Mouse (Mus musculus) heart, adult 2 months (tissue): ENCODE measurements around the gene Gm20716.

Experiments
- CTCF ChIP-seq: fragments of 200-600 bp; IDR thresholded peaks from 2 replicates; pipeline ENCODE4 v1.8.1; 2022; ENCODE audit warnings: antibody characterized with exemption, mild to moderate bottlenecking, moderate library complexity
- EP300 ChIP-seq: fragments of 200-500 bp; IDR thresholded peaks from 2 replicates; pipeline ENCODE4 v1.6.1; 2011; ENCODE audit warnings: low read depth, low read length, control low read depth; ENCODE audit not compliant: insufficient read depth
- POLR2A ChIP-seq: fragments of 200-500 bp; IDR thresholded peaks from 2 replicates; pipeline ENCODE4 v1.6.1; 2011; ENCODE audit warnings: mild to moderate bottlenecking, low read depth, low read length, control low read depth; ENCODE audit not compliant: insufficient read depth

DNA sequence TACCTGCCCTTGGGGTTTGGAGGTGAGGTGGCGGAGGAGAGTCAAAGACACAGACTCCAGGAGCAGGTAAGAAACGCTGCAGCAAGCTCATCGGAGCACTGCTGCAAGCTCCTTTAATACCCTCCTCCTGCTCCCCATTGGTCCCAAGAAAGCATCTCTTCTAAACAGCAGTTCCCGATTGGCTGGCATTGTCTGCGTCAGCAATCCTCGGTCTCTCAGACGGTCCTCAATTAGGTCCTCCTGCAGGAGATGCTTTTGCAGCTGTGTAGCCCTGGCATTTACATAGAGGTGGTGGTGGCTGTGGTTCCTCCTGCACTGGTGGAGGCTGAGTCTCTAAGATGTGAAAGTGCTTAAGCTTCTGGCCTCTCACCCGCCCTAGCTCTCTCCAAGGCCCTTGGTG, 15.4 kb upstream of the Gm20716 start:
- TF ChIP-seq CTCF: no peak
- no peak for TF ChIP-seq POLR2A
- no peak for TF ChIP-seq EP300
